Mouse (Mus musculus) CH12.LX (cell line): ENCODE data around the gene Pcsk1n. TPM values are rescaled to one million over a fixed set of nuclear protein-coding genes. Genes with fewer than 3 reads are reported as not detected.

Experiments
- DNase-seq: peaks from one replicate; pipeline ENCODE4 v3.0.0-alpha.2; 2013; ENCODE audit errors: extremely low read depth
- H3K27ac ChIP-seq: 2 replicates; pipeline ENCODE4 v1.5.1; 2012; ENCODE audit warnings: low read depth, mild to moderate bottlenecking, control low read depth, moderate library complexity; ENCODE audit not compliant: insufficient read depth
- H3K27me3 ChIP-seq: replicated peaks from 2 replicates; pipeline ENCODE3; 2012; ENCODE audit warnings: inconsistent platforms
- H3K36me3 ChIP-seq, 2 experiments: replicated peaks in 1 of 2; 2 replicates each; pipeline versions ENCODE3 to v1.6.1; 2012; ENCODE audit warnings: inconsistent platforms in 1 of 2, low read length in 1 of 2, mild to moderate bottlenecking in 1 of 2, mixed read lengths in 1 of 2, moderate library complexity in 1 of 2; ENCODE audit not compliant: control insufficient read depth in 1 of 2, insufficient read depth in 1 of 2
- H3K4me1 ChIP-seq, 2 experiments: 2 replicates each; pipeline ENCODE4 v1.6.1; 2012; ENCODE audit warnings: inconsistent platforms in 1 of 2, moderate library complexity in 1 of 2; ENCODE audit not compliant: insufficient read depth in 2 of 2, control insufficient read depth in 1 of 2
- H3K4me2 ChIP-seq: 2 replicates; pipeline ENCODE4 v1.6.1; 2012; ENCODE audit warnings: low read depth, mild to moderate bottlenecking, control low read depth; ENCODE audit not compliant: poor library complexity, insufficient read depth, severe bottlenecking
- H3K4me3 ChIP-seq, 3 experiments: fragments of 150-350 bp in 1 of 3; sonication (generic) in 1 of 3; replicated peaks in 1 of 3; 2 replicates each; pipeline versions ENCODE3 to v1.5.1; 2011 to 2012; ENCODE audit warnings: low read depth in 2 of 3, low read length in 2 of 3, mild to moderate bottlenecking in 2 of 3, moderate library complexity in 2 of 3, control low read depth in 1 of 3, improper control_type of control experiment in 1 of 3, inconsistent platforms in 1 of 3, mixed read lengths in 1 of 3; ENCODE audit not compliant: poor library complexity in 1 of 3
- H3K79me2 ChIP-seq: replicated peaks from 2 replicates; pipeline ENCODE4 v1.6.1; 2012; ENCODE audit warnings: mild to moderate bottlenecking, moderate library complexity; ENCODE audit not compliant: control insufficient read depth, poor library complexity, insufficient read depth, severe bottlenecking; ENCODE audit errors: extremely low read depth
- H3K9ac ChIP-seq: 2 replicates; pipeline ENCODE4 v1.6.1; 2012; ENCODE audit warnings: low read depth, mild to moderate bottlenecking, control low read depth, moderate library complexity; ENCODE audit not compliant: insufficient read depth
- H3K9me3 ChIP-seq: replicated peaks from 2 replicates; pipeline ENCODE3; 2012; ENCODE audit warnings: low read length, inconsistent platforms, mixed read lengths
- BHLHE40 ChIP-seq: IDR thresholded peaks from 2 replicates; pipeline ENCODE4 v1.6.1; 2011; ENCODE audit warnings: mild to moderate bottlenecking, low read depth, low read length, improper control_type of control experiment
- CHD1 ChIP-seq: IDR thresholded peaks from 2 replicates; pipeline ENCODE4 v1.6.1; 2012; ENCODE audit warnings: low read depth, low read length, improper control_type of control experiment, inconsistent platforms
- CTCF ChIP-seq, 2 experiments: IDR thresholded peaks in 1 of 2; conservative IDR thresholded peaks in 1 of 2; 2 replicates each; pipeline ENCODE4 v1.5.1; 2011 to 2012; ENCODE audit warnings: low read depth in 2 of 2, low read length in 2 of 2, improper control_type of control experiment in 1 of 2, inconsistent platforms in 1 of 2, mild to moderate bottlenecking in 1 of 2, moderate library complexity in 1 of 2
- GABPA ChIP-seq: IDR thresholded peaks from 2 replicates; pipeline ENCODE4 v1.6.1; 2012; ENCODE audit warnings: low read depth, low read length, improper control_type of control experiment, inconsistent platforms; ENCODE audit not compliant: insufficient replicate concordance
- HCFC1 ChIP-seq: IDR thresholded peaks from 2 replicates; pipeline ENCODE4 v1.6.1; 2012; ENCODE audit warnings: low read depth, mild to moderate bottlenecking, inconsistent platforms, low read length, improper control_type of control experiment
- IRF4 ChIP-seq: IDR thresholded peaks from 2 replicates; pipeline ENCODE4 v1.6.1; 2014; ENCODE audit warnings: low read depth, mild to moderate bottlenecking, inconsistent platforms, low read length, improper control_type of control experiment
- JUND ChIP-seq: conservative IDR thresholded peaks from 2 replicates; pipeline ENCODE4 v1.6.1; 2011; ENCODE audit warnings: low read depth, low read length, improper control_type of control experiment
- MAFK ChIP-seq: IDR thresholded peaks from 2 replicates; pipeline ENCODE4 v1.6.1; 2011; ENCODE audit warnings: low read length, improper control_type of control experiment; ENCODE audit not compliant: insufficient replicate concordance
- MAZ ChIP-seq: IDR thresholded peaks from 2 replicates; pipeline ENCODE4 v1.6.1; 2012; ENCODE audit warnings: low read depth, mild to moderate bottlenecking, inconsistent platforms, low read length, improper control_type of control experiment, moderate library complexity
- MEF2A ChIP-seq: IDR thresholded peaks from 2 replicates; pipeline ENCODE4 v1.6.1; 2014; ENCODE audit warnings: low read depth, mild to moderate bottlenecking, inconsistent platforms, low read length, improper control_type of control experiment, borderline replicate concordance
- MYC ChIP-seq: IDR thresholded peaks from 2 replicates; pipeline ENCODE4 v1.6.1; 2011; ENCODE audit warnings: low read depth, mild to moderate bottlenecking, improper control_type of control experiment, low read length
- NELFE ChIP-seq: IDR thresholded peaks from 2 replicates; pipeline ENCODE4 v1.6.1; 2011; ENCODE audit warnings: low read depth, low read length, improper control_type of control experiment
- NRF1 ChIP-seq: IDR thresholded peaks from 2 replicates; pipeline ENCODE4 v1.6.1; 2014; ENCODE audit warnings: low read depth, mild to moderate bottlenecking, inconsistent platforms, low read length, improper control_type of control experiment, moderate library complexity
- POLR2A ChIP-seq: IDR thresholded peaks from 2 replicates; pipeline ENCODE4 v1.6.1; 2011; ENCODE audit warnings: low read depth, mild to moderate bottlenecking, improper control_type of control experiment, low read length
- RAD21 ChIP-seq: IDR thresholded peaks from 2 replicates; pipeline ENCODE4 v1.6.1; 2011; ENCODE audit warnings: low read depth, mild to moderate bottlenecking, low read length, improper control_type of control experiment, moderate library complexity
- RCOR1 ChIP-seq: conservative IDR thresholded peaks from 2 replicates; pipeline ENCODE4 v1.6.1; 2012; ENCODE audit warnings: low read depth, mild to moderate bottlenecking, inconsistent platforms, low read length, improper control_type of control experiment
- SIN3A ChIP-seq: IDR thresholded peaks from 2 replicates; pipeline ENCODE4 v1.6.1; 2012; ENCODE audit warnings: low read length, improper control_type of control experiment, inconsistent platforms
- SMC3 ChIP-seq: IDR thresholded peaks from 2 replicates; pipeline ENCODE4 v1.6.1; 2011; ENCODE audit warnings: low read depth, low read length, improper control_type of control experiment
- USF2 ChIP-seq: conservative IDR thresholded peaks from 2 replicates; pipeline ENCODE4 v1.6.1; 2011; ENCODE audit warnings: low read depth, low read length, improper control_type of control experiment
- ZNF384 ChIP-seq: IDR thresholded peaks from 2 replicates; pipeline ENCODE4 v1.6.1; 2012; ENCODE audit warnings: low read depth, low read length, improper control_type of control experiment, inconsistent platforms
- dilution Hi-C: fragments of 300-500 bp; cut with MboI; formaldehyde crosslinking; loops from 2 replicates; pipeline ENCODE4 v1.14.3; 2020; ENCODE audit warnings: low sequenced_read_pairs; ENCODE audit not compliant: extremely low pct_unique_long_range_greater_than_20kb, extremely low pct_ligation_motif_present
- in situ Hi-C: fragments of 300-500 bp; cut with MboI; formaldehyde crosslinking; loops from 3 replicates; pipeline ENCODE4 v1.14.3; 2019; ENCODE audit warnings: low sequenced_read_pairs, low pct_ligation_motif_present, low pct_unique_long_range_greater_than_20kb, mixed read lengths
- polyA plus RNA-seq: library from polyadenylated mRNA; unstranded; fragments of >175 nt; gene quantifications from 2 replicates; pipeline ENCODE4 v1.2.1, GENCODE M21; 2012; ENCODE audit warnings: low read depth; ENCODE audit not compliant: insufficient read length
- total RNA-seq, 2 experiments: library from RNA; depleted of rRNA; stranded (reverse); fragments of 300-350 nt in 1 of 2; fragments of >200 nt in 1 of 2; gene quantifications; 2 replicates each; pipeline ENCODE4 v1.2.3; 2012 to 2014

Pcsk1n gene
- total and polyA plus RNA-seq, 3 experiments: not detected

GRCm38 (mm10) chrX:7927116-7927515, 7.5 kb downstream of the Pcsk1n start:
- Histone ChIP-seq H3K9me3 (no peaks in the 10 kb centered on the region), H3K4me3 (no peak overlapping the region), H3K27ac (no peak overlapping the region), H3K4me2 (no peak overlapping the region), H3K36me3 (peaks cover 13 to 28% of the 10 kb centered on the region in 2 experiments), H3K79me2 (no peaks in the 10 kb centered on the region), H3K4me1 (peaks cover 0 to 2% of the 10 kb centered on the region in 2 experiments; a peak in 1 of 4 replicates), H3K9ac (no peak overlapping the region), H3K27me3 (no peaks in the 10 kb centered on the region)
- dilution Hi-C loops (no loop called here), in situ Hi-C loops (no loop called here)
- DNase-seq: no peak
- no peak for TF ChIP-seq RAD21
- no peak for TF ChIP-seq SIN3A
- TF ChIP-seq SMC3: no peak
- no peak for TF ChIP-seq MAFK
- no peak for TF ChIP-seq JUND
- no peak for TF ChIP-seq ZNF384
- no peak for TF ChIP-seq MAZ
- TF ChIP-seq MEF2A: no peak
- TF ChIP-seq NRF1: no peak
- no peak for TF ChIP-seq CHD1
- TF ChIP-seq MYC: no peak
- TF ChIP-seq HCFC1: no peak
- TF ChIP-seq USF2: no peak
- TF ChIP-seq GABPA: no peak
- no peak for TF ChIP-seq CTCF (conservative IDR thresholded peaks at IDR 0.05 in 1 of 2, IDR thresholded peaks at IDR 0.05 in 1 of 2; ENCODE audit: low read depth in 2 of 2, low read length in 2 of 2)
- no peak for TF ChIP-seq IRF4
- TF ChIP-seq POLR2A: no peak
- TF ChIP-seq NELFE: no peak

DNA sequence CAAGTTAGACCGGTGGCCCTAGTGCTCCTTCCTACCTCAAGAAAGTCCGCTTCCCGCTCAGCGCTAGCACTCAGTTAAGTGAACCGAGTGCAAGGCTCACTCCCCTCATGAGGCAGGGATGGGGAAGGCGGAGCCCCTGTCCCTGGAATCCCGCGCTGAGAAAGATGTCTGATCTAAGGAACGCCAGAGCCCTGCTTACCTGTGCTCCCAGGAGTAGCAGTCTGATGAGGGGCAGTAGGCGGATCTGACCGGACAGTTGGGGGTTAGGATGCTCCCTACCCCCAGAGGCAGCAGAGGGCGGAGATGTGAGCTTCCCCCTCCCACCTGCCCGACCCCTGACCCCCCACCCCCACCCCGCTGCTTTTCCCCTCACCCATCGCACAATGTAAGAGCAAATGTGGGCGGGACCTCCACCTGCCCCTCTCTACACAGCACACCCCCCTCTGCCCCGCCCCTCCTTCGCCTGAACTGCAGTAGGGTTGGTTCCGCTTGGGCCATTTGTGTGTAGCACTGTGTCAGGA, 8.7 kb downstream of the Pcsk1n start, which contains the start of gene Eras:
Gene Eras (minus strand): TSS at position 338 of the 521 bp plus-strand sequence.
- no peak for DNase-seq
- no peaks in the 10 kb centered on the region for H3K9me3 ChIP-seq
- dilution Hi-C loops (no loop called here), in situ Hi-C loops (no loop called here)
- no peak within 1 kb of the TSS for H3K27ac ChIP-seq
- H3K9ac ChIP-seq: no peak within 1 kb of the TSS
- H3K4me1 ChIP-seq: no peaks in the 10 kb centered on the region
- no peak within 1 kb of the TSS for H3K4me2 ChIP-seq
- peaks cover 14 to 38% of the 10 kb centered on the region in 2 experiments for H3K36me3 ChIP-seq
- H3K27me3 ChIP-seq: no peaks in the 10 kb centered on the region
- TF ChIP-seq SMC3: no peak
- TF ChIP-seq MAZ: no peak
- no peak for TF ChIP-seq RCOR1
- TF ChIP-seq BHLHE40: no peak
- no peak within 1 kb of the TSS for H3K4me3 ChIP-seq
- no peaks in the 10 kb centered on the region for H3K79me2 ChIP-seq
